Mouse (Mus musculus): ENCODE measurements around the gene D130043K22Rik. TPM values are rescaled to one million over a fixed set of nuclear protein-coding genes. Genes with fewer than 3 reads are reported as not detected.

Gene D130043K22Rik
- polyA plus RNA-seq, 1 experiment = not detected

- Histone ChIP-seq H3K4me1 (ENCODE audit: control insufficient read depth, insufficient read depth, insufficient read length, low read length) (no peaks in the 10 kb centered on the region), H3K4me3 (ENCODE audit: insufficient read depth, low read depth, low read length) (no peak overlapping the region), H3K27ac (replicated peaks; ENCODE audit: low read depth, low read length) (no peak overlapping the region)
Observed at GRCm38 (mm10) chr13:24903412-24903811, 58.5 kb downstream of the D130043K22Rik start.

DNA sequence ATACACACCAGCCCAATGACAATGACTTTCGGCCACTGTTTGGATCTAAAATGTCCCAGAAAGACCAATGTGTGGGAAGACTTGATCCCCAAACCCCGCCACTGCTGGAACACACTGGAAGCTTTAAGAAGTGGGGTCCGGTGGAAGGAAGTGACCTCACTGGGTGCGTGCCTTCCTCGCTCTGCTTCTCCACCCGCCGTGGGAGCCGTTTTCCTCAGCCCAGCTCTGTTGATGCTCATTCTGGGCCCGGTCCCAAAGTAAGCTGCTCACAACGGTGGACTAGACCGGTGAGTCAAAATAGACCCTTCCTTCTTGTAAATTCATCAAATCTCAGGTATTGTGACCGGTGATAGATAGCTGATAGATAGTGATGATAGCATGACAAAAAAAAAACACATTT, 60.5 kb downstream of the D130043K22Rik start:
- Histone ChIP-seq H3K4me3 (ENCODE audit: insufficient read depth, low read depth, low read length) (no peak overlapping the region), H3K4me1 (ENCODE audit: control insufficient read depth, insufficient read depth, insufficient read length, low read length) (no peaks in the 10 kb centered on the region), H3K27ac (replicated peaks; ENCODE audit: low read depth, low read length) (no peak overlapping the region)

DNA sequence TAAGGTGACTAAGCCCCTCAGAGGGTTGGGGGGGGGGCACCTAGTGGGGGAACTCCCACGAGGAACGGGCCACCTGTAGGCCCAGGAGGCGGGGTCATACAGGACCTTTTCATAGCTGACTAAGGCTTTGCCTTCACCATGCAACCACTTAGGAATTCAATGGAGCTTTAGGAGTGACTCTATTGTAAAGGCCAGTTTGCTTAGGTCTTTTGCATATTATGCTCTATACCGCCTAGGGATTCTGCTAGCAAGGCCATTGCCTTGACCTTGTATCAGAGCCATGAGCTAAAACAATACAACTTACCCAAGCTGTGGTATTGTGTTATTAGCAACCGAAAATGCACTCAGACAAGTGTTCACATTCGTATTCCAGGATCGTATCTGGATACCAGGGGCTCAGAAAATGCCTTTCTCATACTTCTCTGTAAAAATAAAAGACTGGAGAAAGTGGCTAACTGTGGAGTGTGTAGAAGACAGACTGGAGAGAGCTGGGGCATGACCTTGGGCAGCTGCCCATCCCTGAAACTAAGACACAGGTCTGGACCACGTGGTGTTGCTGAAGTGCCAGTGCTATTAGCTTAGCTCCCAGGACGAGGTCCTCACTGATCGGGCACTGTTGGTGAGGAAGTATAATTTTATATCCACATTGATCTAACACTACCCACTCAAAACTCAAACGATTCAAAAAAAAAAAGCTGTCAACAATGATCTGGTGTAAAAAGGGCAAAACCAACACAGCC, 62.1 kb downstream of the D130043K22Rik start:
- Histone ChIP-seq H3K27ac (replicated peaks; ENCODE audit: low read depth, low read length) (no peak overlapping the region), H3K4me3 (ENCODE audit: insufficient read depth, low read depth, low read length) (no peak overlapping the region), H3K4me1 (ENCODE audit: control insufficient read depth, insufficient read depth, insufficient read length, low read length) (no peaks in the 10 kb centered on the region)

GRCm38 (mm10) chr13:24909112-24909511, 64.2 kb downstream of the D130043K22Rik start:
- no peak overlapping the region for H3K27ac ChIP-seq (replicated peaks; ENCODE audit: low read depth, low read length)
- no peak overlapping the region for H3K4me3 ChIP-seq (ENCODE audit: insufficient read depth, low read depth, low read length)
- H3K4me1 ChIP-seq (ENCODE audit: control insufficient read depth, insufficient read depth, insufficient read length, low read length) = no peaks in the 10 kb centered on the region

GRCm38 (mm10) chr13:24913576-24913975, 68.6 kb downstream of the D130043K22Rik start:
- Histone ChIP-seq H3K4me1 (ENCODE audit: control insufficient read depth, insufficient read depth, insufficient read length, low read length) (no peaks in the 10 kb centered on the region), H3K4me3 (ENCODE audit: insufficient read depth, low read depth, low read length) (no peak overlapping the region), H3K27ac (replicated peaks; ENCODE audit: low read depth, low read length) (no peak overlapping the region)

- H3K4me1 ChIP-seq (ENCODE audit: control insufficient read depth, insufficient read depth, insufficient read length, low read length) = no peaks in the 10 kb centered on the region
- no peak overlapping the region for H3K4me3 ChIP-seq (ENCODE audit: insufficient read depth, low read depth, low read length)
- H3K27ac ChIP-seq (replicated peaks; ENCODE audit: low read depth, low read length) = no peak overlapping the region
Observed at GRCm38 (mm10) chr13:24914915-24915314, 70.0 kb downstream of the D130043K22Rik start.

- Histone ChIP-seq H3K4me3 (ENCODE audit: insufficient read depth, low read depth, low read length) (no peak overlapping the region), H3K4me1 (ENCODE audit: control insufficient read depth, insufficient read depth, insufficient read length, low read length) (no peaks in the 10 kb centered on the region), H3K27ac (replicated peaks; ENCODE audit: low read depth, low read length) (no peak overlapping the region)
Observed at GRCm38 (mm10) chr13:24915831-24916230, 70.9 kb downstream of the D130043K22Rik start.

DNA sequence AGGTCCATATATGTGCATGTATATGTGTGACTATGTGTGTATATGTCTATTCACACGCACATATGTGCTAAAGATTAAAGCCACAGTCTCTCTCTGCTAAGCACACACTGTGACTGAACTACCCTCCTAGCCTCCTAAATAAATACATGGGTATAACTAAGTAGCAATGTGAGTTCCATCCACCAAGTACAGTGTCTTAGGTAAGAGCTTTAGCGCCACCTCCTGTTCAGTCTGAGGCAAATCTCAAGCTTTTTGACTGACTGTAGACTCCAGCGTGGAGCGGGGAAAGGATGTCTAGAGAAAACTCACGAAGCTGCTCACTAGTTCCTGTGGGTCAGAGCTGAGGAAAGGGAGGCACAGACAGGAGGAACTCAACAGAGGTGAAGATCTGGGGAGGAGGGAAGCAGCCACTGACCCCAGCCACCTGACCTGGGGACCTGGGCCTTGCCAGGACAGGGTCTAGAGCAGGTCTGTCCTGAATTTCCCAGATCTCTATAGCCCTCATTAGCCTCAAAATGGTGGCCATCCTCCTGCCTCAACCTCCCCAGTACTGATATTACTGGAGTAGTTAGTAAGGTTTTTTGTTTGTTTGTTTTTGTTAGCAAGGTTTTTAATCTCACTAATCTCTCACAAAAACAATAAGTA, 75.5 kb downstream of the D130043K22Rik start:
- no peaks in the 10 kb centered on the region for H3K4me1 ChIP-seq (ENCODE audit: control insufficient read depth, insufficient read depth, insufficient read length, low read length)
- no peak overlapping the region for H3K4me3 ChIP-seq (ENCODE audit: insufficient read depth, low read depth, low read length)

GRCm38 (mm10) chr13:24921281-24921680, 76.3 kb downstream of the D130043K22Rik start:
- no peak overlapping the region for H3K27ac ChIP-seq (replicated peaks; ENCODE audit: low read depth, low read length)
- H3K4me1 ChIP-seq (ENCODE audit: control insufficient read depth, insufficient read depth, insufficient read length, low read length) = no peaks in the 10 kb centered on the region
- no peak overlapping the region for H3K4me3 ChIP-seq (ENCODE audit: insufficient read depth, low read depth, low read length)

More for the DNA sequence above, 75.5 kb downstream of the D130043K22Rik start:
- H3K27ac ChIP-seq (replicated peaks; ENCODE audit: low read depth, low read length) = no peak overlapping the region

DNA sequence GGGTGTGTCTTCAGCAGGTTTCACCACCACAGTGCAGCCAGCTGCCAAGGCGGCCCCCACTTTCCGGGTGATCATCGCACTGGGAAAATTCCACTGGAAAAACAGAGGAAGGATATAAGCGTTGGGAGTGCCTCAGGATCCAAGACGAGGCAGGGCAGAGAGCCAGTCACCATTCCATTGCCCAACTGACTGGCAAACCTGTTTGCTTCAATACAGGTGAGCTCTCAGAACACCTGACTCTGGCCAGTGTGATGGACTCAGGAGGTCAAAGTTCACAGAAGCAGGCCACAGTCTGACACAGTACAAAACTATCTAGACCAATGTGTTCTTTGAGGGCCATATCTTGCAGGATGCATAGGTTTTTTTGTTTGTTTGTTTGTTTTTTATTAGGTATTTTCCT, 79.1 kb downstream of the D130043K22Rik start:
- H3K4me3 ChIP-seq (ENCODE audit: insufficient read depth, low read depth, low read length) = no peak overlapping the region
- no peak overlapping the region for H3K27ac ChIP-seq (replicated peaks; ENCODE audit: low read depth, low read length)
- H3K4me1 ChIP-seq (ENCODE audit: control insufficient read depth, insufficient read depth, insufficient read length, low read length) = no peaks in the 10 kb centered on the region

DNA sequence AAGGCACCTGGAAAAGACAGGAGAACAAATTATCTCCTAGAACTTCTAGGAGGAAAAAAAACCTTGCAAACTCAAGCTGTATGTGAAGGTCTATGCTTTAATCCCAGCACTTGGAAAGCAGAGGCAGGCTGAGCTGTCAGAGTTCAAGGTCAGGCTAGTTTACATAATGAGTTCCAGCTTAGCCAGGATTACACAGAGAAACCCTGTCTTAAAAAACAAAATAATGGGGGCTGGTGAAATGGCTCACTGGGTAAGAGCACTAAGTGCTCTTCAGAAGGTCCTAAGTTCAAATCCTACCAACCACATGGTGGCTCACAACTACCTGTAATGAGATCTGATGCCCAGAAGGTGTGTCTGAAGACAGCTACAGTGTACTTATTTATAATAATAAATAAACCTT, 85.7 kb downstream of the D130043K22Rik start:
- Histone ChIP-seq H3K4me3 (ENCODE audit: insufficient read depth, low read depth, low read length) (no peak overlapping the region), H3K27ac (replicated peaks; ENCODE audit: low read depth, low read length) (no peak overlapping the region), H3K4me1 (ENCODE audit: control insufficient read depth, insufficient read depth, insufficient read length, low read length) (no peaks in the 10 kb centered on the region)

DNA sequence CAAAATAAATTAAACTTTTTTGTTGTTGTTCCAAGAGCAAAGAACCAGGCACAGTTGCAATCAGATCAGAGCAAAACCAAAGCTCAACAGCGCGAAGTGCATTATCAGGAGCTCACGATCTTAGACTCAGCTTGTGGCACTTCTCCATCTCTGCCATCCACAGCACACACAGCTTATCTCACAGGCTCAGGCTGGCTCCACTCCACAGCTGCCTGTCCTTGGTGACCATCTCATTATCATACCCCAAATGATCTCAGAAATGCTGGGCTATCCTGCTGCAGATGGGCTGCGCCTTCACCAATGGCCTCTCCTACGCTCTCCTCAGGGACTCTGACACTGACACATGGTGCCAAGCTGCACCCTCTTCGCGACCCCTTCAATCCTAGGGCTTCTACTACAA, 88.3 kb downstream of the D130043K22Rik start:
- 0 out of 2 replicates have a peak, but pooled peaks cover 4% of the 10 kb centered on the region for H3K4me1 ChIP-seq (ENCODE audit: control insufficient read depth, insufficient read depth, insufficient read length, low read length)

GRCm38 (mm10) chr13:24936772-24937107, 91.8 kb downstream of the D130043K22Rik start:
- Histone ChIP-seq H3K27ac (replicated peaks; ENCODE audit: low read depth, low read length) (no peak overlapping the region), H3K4me3 (ENCODE audit: insufficient read depth, low read depth, low read length) (peak overlapping the region; percentile 66), H3K4me1 (ENCODE audit: control insufficient read depth, insufficient read depth, insufficient read length, low read length) (0 out of 2 replicates have a peak, but pooled peaks cover 4% of the 10 kb centered on the region)

More for the DNA sequence above, 88.3 kb downstream of the D130043K22Rik start:
- Histone ChIP-seq H3K4me3 (ENCODE audit: insufficient read depth, low read depth, low read length) (no peak overlapping the region), H3K27ac (replicated peaks; ENCODE audit: low read depth, low read length) (no peak overlapping the region)

DNA sequence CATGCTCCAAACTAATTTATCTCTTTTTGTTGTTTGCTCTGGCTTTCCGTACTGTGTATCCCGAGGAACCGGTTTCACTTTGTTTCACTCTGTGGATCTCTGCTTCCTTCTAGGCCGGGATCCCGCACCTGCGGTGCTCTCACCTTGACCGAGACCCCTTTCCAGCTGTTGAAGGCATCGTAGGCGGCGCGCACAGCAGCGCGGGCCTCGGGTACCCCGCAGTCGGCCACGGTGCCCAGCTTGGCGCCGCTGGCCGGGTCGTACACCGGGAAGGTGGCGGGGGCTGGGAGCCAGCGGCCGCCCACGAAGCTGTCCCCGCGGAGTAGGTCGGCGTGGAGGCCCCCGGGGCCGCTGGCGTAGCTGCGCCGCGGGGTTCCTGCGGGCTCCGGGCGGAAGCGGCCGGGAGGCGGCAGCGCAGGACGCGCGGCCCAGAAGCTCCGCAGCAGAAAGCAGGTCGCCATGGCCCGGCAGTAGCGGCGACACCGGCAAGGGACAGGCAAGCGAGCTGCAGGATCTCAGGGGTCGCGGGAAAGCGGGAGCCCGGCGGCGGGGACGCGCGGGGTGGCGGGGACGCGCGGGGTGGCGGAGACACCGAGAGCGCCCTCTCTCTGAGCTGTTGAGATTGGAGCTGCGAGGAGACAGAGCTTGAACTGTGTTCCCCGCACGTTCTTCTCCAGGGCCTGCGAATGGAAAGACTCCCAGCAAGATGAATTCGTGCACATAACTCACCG, 92.3 kb downstream of the D130043K22Rik start, which contains the start of gene Aldh5a1:
Aldh5a1 (minus strand) TSS at position 554 of the 731 bp plus-strand sequence.
- H3K4me3 ChIP-seq (ENCODE audit: insufficient read depth, low read depth, low read length) = peak within 1 kb of the TSS; percentile 66
- H3K4me1 ChIP-seq (ENCODE audit: control insufficient read depth, insufficient read depth, insufficient read length, low read length) = 0 out of 2 replicates have a peak, but pooled peaks cover 4% of the 10 kb centered on the region
- no peak within 1 kb of the TSS for H3K27ac ChIP-seq (replicated peaks; ENCODE audit: low read depth, low read length)

GRCm38 (mm10) chr13:24937839-24938166, 92.9 kb downstream of the D130043K22Rik start:
- no peak overlapping the region for H3K27ac ChIP-seq (replicated peaks; ENCODE audit: low read depth, low read length)
- peak overlapping the region; percentile 66 for H3K4me3 ChIP-seq (ENCODE audit: insufficient read depth, low read depth, low read length)
- H3K4me1 ChIP-seq (ENCODE audit: control insufficient read depth, insufficient read depth, insufficient read length, low read length) = 0 out of 2 replicates have a peak, but pooled peaks cover 4% of the 10 kb centered on the region
